27 mouse cellular contexts compared by ENCODE assay signal in genomic region chr1:156005906-156006305, GRCm38 (mm10).
"Had no signal": no experiment of that assay in that cellular context is flagged by ENCODE, and none has a peak within 500 bp of the region (broad histone marks: within the 10 kb centered on the region; RNA-seq: fewer than 3 reads in every experiment).

No protein-coding gene starts in this region.

- H3K4me3 ChIP-seq: gastrocnemius, adult 2 months; heart, adult 2 months; hindbrain, embryonic 10.5 days; hindbrain, embryonic 12.5 days; intestine, embryonic 15.5 days; layer of hippocampus, adult 2 months; left cerebral cortex, adult 2 months; limb, embryonic 10.5 days; limb, embryonic 12.5 days; liver, embryonic 13.5 days; liver, embryonic 15.5 days had no signal

- H3K9ac ChIP-seq: hindbrain, embryonic 12.5 days; hindbrain, embryonic 14.5 days; intestine, embryonic 15.5 days; limb, embryonic 12.5 days; liver, embryonic 13.5 days; liver, embryonic 15.5 days had no signal

- H3K27me3 ChIP-seq: hindbrain, embryonic 12.5 days; intestine, embryonic 15.5 days; limb, embryonic 12.5 days; liver, embryonic 13.5 days; liver, embryonic 15.5 days had no signal

- ATAC-seq: hindbrain, embryonic 16.5 days; inflammation-experienced regulatory T-cells, adult 6 months; intestine, embryonic 15.5 days; intestine, postnatal 0 days had no signal

- DNase-seq: gastrocnemius, adult 2 months; gastrocnemius, postnatal 10 days; gastrocnemius, postnatal 25 days; heart, adult 2 months; heart, postnatal 10 days; heart, postnatal 4 days; kidney, adult 18-20 months; kidney, adult 8-10 months; kidney, postnatal 10 days; kidney, postnatal 25 days; kidney, postnatal 4 days; liver; liver, embryonic 13.5 days had no signal

- H3K4me2 ChIP-seq: heart, embryonic 11.5 days; hindbrain, embryonic 12.5 days; hindbrain, embryonic 14.5 days; intestine, embryonic 15.5 days; limb, embryonic 12.5 days; liver, embryonic 11.5 days; liver, embryonic 13.5 days; liver, embryonic 15.5 days had no signal

- H3K27ac ChIP-seq: gastrocnemius, adult 2 months; heart, adult 2 months; hindbrain, embryonic 10.5 days; hindbrain, embryonic 12.5 days; hindbrain, embryonic 14.5 days; intestine, embryonic 15.5 days; layer of hippocampus, adult 2 months; left cerebral cortex, adult 2 months; limb, embryonic 10.5 days; limb, embryonic 12.5 days; liver, embryonic 13.5 days; liver, embryonic 15.5 days had no signal

- H3K4me1 ChIP-seq: hindbrain, embryonic 10.5 days; hindbrain, embryonic 12.5 days; limb, embryonic 10.5 days; limb, embryonic 12.5 days; liver, embryonic 13.5 days had no signal

- H3K9me3 ChIP-seq: hindbrain, embryonic 10.5 days; hindbrain, embryonic 12.5 days; intestine, embryonic 15.5 days; limb, embryonic 10.5 days; limb, embryonic 12.5 days; liver, embryonic 13.5 days; liver, embryonic 15.5 days had no signal
